Mouse (Mus musculus): ENCODE measurements at regions not wholly inside any gene's neighbourhood (a gene's known extent, or its start where the extent isn't known, plus 50 kb on each side); places are given as distances from the start of the nearest gene placed in this dataset.

DNA sequence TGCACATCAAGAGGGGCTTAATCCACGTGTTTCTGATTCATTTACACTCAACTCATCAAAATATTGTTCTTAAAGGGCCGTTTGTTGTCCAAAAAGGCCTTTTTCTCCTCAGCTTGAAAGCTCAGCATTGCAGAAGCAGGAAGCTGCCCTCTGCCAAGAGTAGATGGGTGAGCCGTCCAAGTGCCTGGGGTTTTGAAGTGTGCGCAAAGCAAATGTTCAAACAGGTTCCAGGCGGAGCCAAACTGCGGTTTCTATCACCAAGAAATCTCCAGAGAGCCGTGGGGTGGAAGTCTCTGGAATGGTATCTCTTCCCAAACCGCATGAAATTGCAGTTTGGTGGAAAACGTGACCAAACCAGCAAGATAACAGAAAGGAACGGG is 281.5 kb downstream of the Med13l start:
- TF ChIP-seq CTCF (conservative IDR thresholded peaks at IDR 0.05; ENCODE audit: low read length) (no peak), POU5F1 (IDR thresholded peaks at IDR 0.05; ENCODE audit: borderline replicate concordance, low read length) (no peak)
